ENCODE assay signal across 1 mouse cellular context in genomic region chr2:19716388-19716787, GRCm38 (mm10).
TF ChIP-seq lines count a peak whose summit lies in the region.

No protein-coding gene starts in this region.

TF ChIP-seq in myocyte, 11 proteins besides CTCF, POLR2A, EP300 and RAD21 (continued from another document):
- no peak for TF ChIP-seq TCF12 (IDR thresholded peaks at IDR 0.05; ENCODE audit: insufficient read depth, poor library complexity, severe bottlenecking)
